Mouse (Mus musculus) ES-Bruce4 (cell line): ENCODE results near the gene Phactr1.

Experiments
- CTCF ChIP-seq: IDR thresholded peaks from one replicate; pipeline ENCODE4 v1.8.1; 2011; ENCODE audit warnings: low read depth, low read length
- EP300 ChIP-seq: IDR thresholded peaks from 2 replicates; pipeline ENCODE4 v1.6.1; 2011; ENCODE audit warnings: low read depth, low read length; ENCODE audit not compliant: insufficient read depth

DNA sequence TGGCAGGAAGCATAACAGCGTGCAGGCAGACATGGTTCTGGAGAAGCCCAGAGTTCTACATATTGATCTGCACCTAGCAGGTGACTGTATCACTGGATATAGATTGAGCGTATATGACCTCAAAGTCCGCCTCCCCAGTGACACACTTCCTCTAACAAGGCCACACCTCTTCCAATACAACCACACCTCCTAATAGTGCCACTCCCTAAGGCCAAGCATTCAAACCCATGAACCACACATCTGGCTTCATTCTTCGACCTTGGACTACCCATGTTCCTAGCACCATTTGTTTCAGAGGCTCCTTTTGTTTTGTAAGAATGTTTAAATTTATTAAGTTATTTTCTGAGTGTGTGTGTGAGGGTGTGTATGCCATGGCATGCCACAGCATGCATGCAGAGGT is 507.3 kb downstream of the Phactr1 start:
- TF ChIP-seq CTCF (no peak), EP300 (no peak)
